Mouse (Mus musculus): ENCODE measurements around the gene Crip2.

GRCm38 (mm10) chr12:113157971-113158370 lies 17.9 kb downstream of the Crip2 start:
- TF ChIP-seq CTCF (IDR thresholded peaks at IDR 0.05; ENCODE audit: low read depth), result no peak
- TF ChIP-seq EP300 (optimal IDR thresholded peaks at IDR 0.05), result no peak
